Mouse (Mus musculus): ENCODE measurements around the gene Spice1.
A peak's percentile ranks its signal among the peaks of the same experiment; 100 is the strongest.

GRCm38 (mm10) chr16:44394577-44395243 lies 47.8 kb downstream of the Spice1 start, which contains the start of gene Cfap44:
- TF ChIP-seq CTCF (IDR thresholded peaks at IDR 0.05; ENCODE audit: low read depth), result peak; percentile 20; the same call in 1 of the 2 replicates
- no peak for TF ChIP-seq EP300 (IDR thresholded peaks at IDR 0.05; ENCODE audit: low read depth)
